Mouse (Mus musculus) left cerebral cortex, postnatal 25 days (tissue): ENCODE data around the gene Gckr. TPM values are rescaled to one million over a fixed set of nuclear protein-coding genes. Genes with fewer than 3 reads are reported as not detected.
"Not testable (repeated sequence)": the region's sequence is repeated elsewhere in the genome, so short reads cannot be mapped to it uniquely, and the experiment has no call there.

Experiments
- DNase-seq, 2 experiments: peaks; one replicate each; pipeline ENCODE4 v3.0.0; 2022; ENCODE audit warnings: low spot score in 2 of 2, mixed read lengths in 1 of 2
- intact Hi-C: fragments of 180-260 bp; cut with DNase I; formaldehyde crosslinking; loops from one replicate; pipeline ENCODE4 v1.15.1; 2025
- total RNA-seq, 2 experiments: library from RNA; stranded (reverse); gene quantifications; 2 replicates each; pipeline ENCODE4 v1.2.3; 2021

Gene Gckr
- total RNA-seq, 2 experiments from 2014 or later = not detected

GRCm38 (mm10) chr5:31290521-31291360, 6.5 kb upstream of the Gckr start, which contains the start of gene Ift172:
Ift172 (minus strand) TSS chr5:31291116.
- intact Hi-C loops = loop anchor here (2.0 to 10.0 kb wide), 2 partner anchors 70 to 326 kb away; partner anchors contain the start of genes Ppm1g, Preb and Tcf23
- DNase-seq = peak; percentile 95 to 99

GRCm38 (mm10) chr5:31291361-31291688, 5.9 kb upstream of the Gckr start:
- DNase-seq = no peak
- intact Hi-C loops = loop anchor here (2.0 to 10.0 kb wide), 2 partner anchors 71 to 327 kb away; partner anchors contain the start of genes Ppm1g, Preb and Tcf23

- intact Hi-C loops = loop anchor here (10.0 kb wide), 1 partner anchor 330 kb away; the partner anchor contains the start of genes Preb and Tcf23
- no peak for DNase-seq
These were observed 2.2 kb upstream of the Gckr start for GRCm38 (mm10) chr5:31294964-31295605.

GRCm38 (mm10) chr5:31295606-31296141, 1.6 kb upstream of the Gckr start, which contains the start of gene Fndc4:
Fndc4 (minus strand) TSS chr5:31296080.
- intact Hi-C loops = loop anchor here (10.0 kb wide), 1 partner anchor 331 kb away; the partner anchor contains the start of genes Preb and Tcf23

DNA sequence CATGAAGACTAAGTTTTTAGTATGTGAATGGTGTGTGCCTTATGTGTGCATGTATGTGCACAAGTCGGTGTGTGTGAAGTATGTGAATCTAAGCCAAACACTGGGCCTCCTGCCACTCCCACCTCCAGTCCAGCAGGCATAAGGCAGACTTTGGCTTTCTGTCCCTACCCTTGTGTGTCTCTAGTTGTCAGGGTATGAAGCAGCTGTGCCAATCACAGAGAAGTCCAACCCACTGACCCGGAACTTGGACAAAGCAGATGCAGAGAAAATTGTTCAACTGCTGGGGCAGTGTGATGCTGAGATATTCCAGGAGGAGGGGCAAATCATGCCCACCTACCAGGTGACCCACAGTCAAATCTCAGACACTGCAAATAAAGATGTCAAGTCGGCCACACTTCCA, 738 bp downstream of the Gckr start:
- no peak for DNase-seq
- intact Hi-C loops = loop anchor here (10.0 kb wide), 1 partner anchor 333 kb away; the partner anchor contains the start of genes Preb and Tcf23

More at GRCm38 (mm10) chr5:31295606-31296141, 1.6 kb upstream of the Gckr start, which contains the start of gene Fndc4:
- DNase-seq = peak; percentile 49 to 52

GRCm38 (mm10) chr5:31298486-31298885, 1.2 kb downstream of the Gckr start:
- intact Hi-C loops = loop anchor here (10.0 kb wide), 1 partner anchor 334 kb away; the partner anchor contains the start of genes Preb and Tcf23
- no peak for DNase-seq

DNA sequence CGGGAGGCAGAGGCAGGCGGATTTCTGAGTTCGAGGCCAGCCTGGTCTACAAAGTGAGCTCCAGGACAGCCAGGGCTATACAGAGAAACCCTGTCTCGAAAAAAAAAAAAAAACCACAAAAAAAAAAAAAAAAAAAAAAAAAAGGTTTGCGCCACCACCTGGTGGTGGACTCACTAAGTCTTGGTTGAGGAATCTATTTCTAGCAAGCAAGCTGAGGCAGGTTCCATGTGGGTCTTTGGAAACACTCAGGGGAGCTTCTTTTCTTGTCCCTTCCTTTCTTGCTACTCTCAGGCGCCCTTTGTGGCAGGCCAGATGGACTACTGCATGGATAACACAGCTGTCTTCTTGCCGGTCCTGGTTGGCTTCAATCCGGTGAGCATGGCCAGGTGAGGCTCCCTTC, 4.6 kb downstream of the Gckr start:
- intact Hi-C loops = no loop called here
- no peak for DNase-seq

GRCm38 (mm10) chr5:31303093-31303492, 5.8 kb downstream of the Gckr start:
- DNase-seq = peak; percentile 21 to 63
- intact Hi-C loops = no loop called here

- intact Hi-C loops = no loop called here
- no peak for DNase-seq
These were observed 15.6 kb downstream of the Gckr start for GRCm38 (mm10) chr5:31312806-31313205.

- no peak for DNase-seq
- intact Hi-C loops = no loop called here
These were observed 25.5 kb downstream of the Gckr start for GRCm38 (mm10) chr5:31322776-31323175.

DNA sequence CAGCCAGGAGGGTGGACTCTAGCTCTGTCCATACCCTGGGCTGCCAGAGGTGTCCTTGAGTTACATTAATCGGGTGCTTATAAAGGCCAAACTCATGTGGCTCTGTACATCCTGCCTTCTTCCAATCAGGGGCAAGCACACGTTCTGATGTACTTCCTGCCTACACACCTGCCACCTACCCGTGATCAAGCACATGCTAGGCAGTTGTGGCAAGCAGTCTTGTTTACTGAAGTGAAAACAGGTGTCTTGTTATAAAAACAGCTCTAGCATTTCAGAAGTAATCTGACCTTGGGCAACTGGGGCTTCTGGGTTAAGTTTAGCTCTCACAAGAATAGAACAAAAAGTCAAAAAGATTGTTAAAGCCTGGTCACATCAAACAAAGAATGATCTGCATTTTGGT, 26.8 kb downstream of the Gckr start:
- DNase-seq = no peak
- intact Hi-C loops = no loop called here

- intact Hi-C loops = loop anchor here (2.0 kb wide), 1 partner anchor 106 kb away; the partner anchor contains the start of gene Ppm1g
- DNase-seq = peak in 1 of 2 experiments; percentile 3
These were observed 29.6 kb downstream of the Gckr start for GRCm38 (mm10) chr5:31326850-31327249.

DNA sequence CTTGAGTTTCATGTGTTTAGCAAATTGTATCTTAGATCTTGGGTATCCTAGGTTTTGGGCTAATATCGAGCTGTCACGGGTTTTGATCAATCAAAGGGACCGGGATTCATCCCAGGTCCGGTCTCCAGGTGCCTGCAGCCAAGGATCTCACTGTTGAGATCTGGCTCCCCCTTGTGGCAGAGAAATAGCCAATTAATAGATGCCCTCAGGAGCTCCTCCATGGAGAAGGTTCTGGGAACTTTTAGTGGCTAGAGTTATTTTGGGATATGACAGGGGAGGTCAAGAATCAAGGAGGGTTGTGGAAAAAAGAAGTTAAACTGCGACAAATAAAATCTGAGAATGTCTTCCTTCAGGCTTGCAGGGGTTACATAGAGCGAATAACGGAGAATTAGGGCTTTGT, 31.0 kb downstream of the Gckr start:
- DNase-seq = peak; percentile 59 to 74
- intact Hi-C loops = no loop called here

DNA sequence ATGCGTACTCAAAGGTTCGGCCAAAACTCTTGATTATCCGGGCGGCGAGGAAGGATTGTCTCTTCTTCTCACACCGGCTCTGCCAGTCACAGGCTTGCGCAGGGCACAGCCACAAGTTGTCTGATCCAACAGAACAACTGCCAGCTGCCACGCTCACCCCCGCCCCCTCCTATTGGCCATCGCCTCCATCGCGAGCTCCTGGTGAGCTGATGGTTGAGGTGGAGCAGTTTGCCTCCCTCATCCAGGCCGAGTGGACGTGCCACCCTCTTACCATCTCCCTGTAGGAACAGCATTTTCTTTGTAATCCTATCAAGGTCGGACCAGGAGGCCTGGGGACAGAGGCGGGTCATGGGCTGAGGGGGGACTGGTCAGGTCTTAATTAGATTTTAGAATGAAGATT, 60.3 kb downstream of the Gckr start:
- intact Hi-C loops = loop anchor here (5.0 kb wide), 1 partner anchor 1315 kb away; no protein-coding TSS in a partner anchor

DNA sequence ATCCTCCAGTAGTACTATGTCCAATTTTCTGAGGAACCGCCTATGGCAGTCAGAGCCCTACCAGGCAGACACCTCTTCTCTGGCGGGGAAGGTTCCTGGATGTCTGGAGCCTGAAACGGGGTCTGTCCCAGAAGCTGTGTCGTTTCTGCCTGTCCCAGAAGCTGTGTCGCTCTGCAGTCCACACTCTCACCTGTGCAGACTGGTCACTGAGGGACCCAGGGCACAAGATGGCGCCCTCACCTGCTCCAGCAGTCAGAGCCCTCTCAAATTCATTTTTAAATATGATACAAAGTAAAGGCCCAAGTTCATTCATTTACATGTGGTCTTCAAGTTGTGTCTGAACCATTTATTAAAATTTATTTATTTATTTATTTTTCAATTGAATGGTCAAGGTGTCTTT, 63.7 kb downstream of the Gckr start:
- DNase-seq = no peak
- intact Hi-C loops = no loop called here

More for the DNA sequence above, 60.3 kb downstream of the Gckr start:
- not testable (repeated sequence) for DNase-seq

Other genes with a start within 250 kb of the Gckr start
- gene Atraid, start 249.1 kb upstream of the Gckr start, total RNA-seq = 10 to 100 TPM; 70.8 to 71.4 TPM
- 10 to 100 TPM; 12.4 to 16.7 TPM for gene Slc5a6, start 248.5 kb upstream of the Gckr start, total RNA-seq
- gene Cad, start 242.7 kb upstream of the Gckr start, total RNA-seq = 10 to 100 TPM; 17.4 to 25.5 TPM
- not detected for gene Dnajc5g, start 191.2 kb upstream of the Gckr start, total RNA-seq
- gene Slc30a3, start 189.2 kb upstream of the Gckr start, total RNA-seq = 100 to 1,000 TPM; 163 to 170 TPM
- 1 to 10 TPM; 2.5 to 4.0 TPM for gene Trim54, start 180.7 kb upstream of the Gckr start, total RNA-seq
- 1 to 10 TPM; 1.5 to 2.2 TPM for gene Ucn, start 158.6 kb upstream of the Gckr start, total RNA-seq
- 10 to 100 TPM; 47.5 to 48.6 TPM for gene Mpv17, start 143.2 kb upstream of the Gckr start, total RNA-seq
- 1 to 10 TPM; 3.5 to 3.8 TPM for gene Gm29609, start 117.5 kb upstream of the Gckr start, total RNA-seq
- gene Gtf3c2, start 117.3 kb upstream of the Gckr start, total RNA-seq = 10 to 100 TPM; 53.3 to 57.8 TPM
- gene Snx17, start 104.2 kb upstream of the Gckr start, total RNA-seq = 10 to 100 TPM; 72.2 to 75.5 TPM
- gene Eif2b4, start 104.0 kb upstream of the Gckr start, total RNA-seq = 10 to 100 TPM; 39.0 to 44.2 TPM
- 10 to 100 TPM; 27.1 to 27.3 TPM for gene Zfp513, start 95.1 kb upstream of the Gckr start, total RNA-seq
- 10 to 100 TPM; 71.3 to 72.1 TPM for gene Ppm1g, start 76.8 kb upstream of the Gckr start, total RNA-seq
- gene Nrbp1, start 56.6 kb upstream of the Gckr start, total RNA-seq = 10 to 100 TPM; 81.8 to 83.1 TPM
- gene Gm9970, start 56.2 kb upstream of the Gckr start, total RNA-seq = not detected
- gene Krtcap3, start 45.8 kb upstream of the Gckr start, total RNA-seq = 1 to 10 TPM; 1.3 to 2.4 TPM
- 10 to 100 TPM; 78.8 to 91.5 TPM for gene Ift172, start 6.3 kb upstream of the Gckr start, total RNA-seq
- 100 to 1,000 TPM; 134 to 158 TPM for gene Fndc4, start 1.4 kb upstream of the Gckr start, total RNA-seq
- gene Zfp512, start 155.0 kb downstream of the Gckr start, total RNA-seq = 10 to 100 TPM; 48.8 to 49.0 TPM
- gene 4930548H24Rik, start 188.3 kb downstream of the Gckr start, total RNA-seq = under 1 TPM; 0.16 to 0.30 TPM
- gene Gpn1, start 197.3 kb downstream of the Gckr start, total RNA-seq = 10 to 100 TPM; 27.6 to 30.0 TPM
- 10 to 100 TPM; 50.8 to 53.6 TPM for gene Slc4a1ap, start 229.6 kb downstream of the Gckr start, total RNA-seq
- gene Supt7l, start 230.4 kb downstream of the Gckr start, total RNA-seq = 10 to 100 TPM; 16.7 to 17.2 TPM